Mouse (Mus musculus): ENCODE data around the gene R3hdm2.

- no peak for TF ChIP-seq CTCF (conservative IDR thresholded peaks at IDR 0.05; ENCODE audit: low read length)
- no peak for TF ChIP-seq NANOG (IDR thresholded peaks at IDR 0.05; ENCODE audit: borderline replicate concordance, low read length)
- TF ChIP-seq POU5F1 (IDR thresholded peaks at IDR 0.05; ENCODE audit: borderline replicate concordance, low read length), result no peak
Measured at GRCm38 (mm10) chr10:127352187-127352586, 27.9 kb upstream of the R3hdm2 start.
